Mouse (Mus musculus): ENCODE data around the gene Map2k1. TPM values are rescaled to one million over a fixed set of nuclear protein-coding genes. Genes with fewer than 3 reads are reported as not detected.
A peak's percentile ranks its signal among the peaks of the same experiment; 100 is the strongest.
"Not testable (repeated sequence)": the region's sequence is repeated elsewhere in the genome, so short reads cannot be mapped to it uniquely, and the experiment has no call there.

Gene Map2k1
- total and polyA plus RNA-seq, 2 experiments from 2014 or later, result 77.9 to 99.5 TPM

- Histone ChIP-seq H3K9ac (replicated peaks; ENCODE audit: low read length) (peak overlapping the region; percentile 82), H3K4me3 (ENCODE audit: low read length) (peak overlapping the region; percentile 83), H3K36me3 (ENCODE audit: insufficient read depth, low read length) (peaks cover 28% of the 10 kb centered on the region), H3K27ac (0 out of 2 replicates have a peak overlapping the region, but pooled peaks have one; percentile 85), H3K9me3 (ENCODE audit: low read length) (no peaks in the 10 kb centered on the region), H3K27me3 (ENCODE audit: insufficient read depth, low read length) (no peaks in the 10 kb centered on the region), H3K4me2 (ENCODE audit: low read depth, low read length) (peak overlapping the region; percentile 77), H3K4me1 (ENCODE audit: insufficient read depth, low read length) (peaks cover 7% of the 10 kb centered on the region; the same call in 1 of the 2 replicates)
- TF ChIP-seq CTCF (IDR thresholded peaks at IDR 0.05; ENCODE audit: low read depth), result no peak
- DNase-seq (ENCODE audit: low spot score), result no peak
- ATAC-seq, result no peak
Observed at GRCm38 (mm10) chr9:64174341-64174740, 79.1 kb downstream of the Map2k1 start.

GRCm38 (mm10) chr9:64173666-64174220, 79.7 kb downstream of the Map2k1 start:
- DNase-seq (ENCODE audit: low spot score) (no peak), ATAC-seq (no peak)
- Histone ChIP-seq H3K9ac (replicated peaks; ENCODE audit: low read length) (peak overlapping the region; percentile 82), H3K36me3 (ENCODE audit: insufficient read depth, low read length) (peaks cover 28% of the 10 kb centered on the region), H3K9me3 (ENCODE audit: low read length) (no peaks in the 10 kb centered on the region), H3K4me1 (ENCODE audit: insufficient read depth, low read length) (peaks cover 7% of the 10 kb centered on the region; the same call in 1 of the 2 replicates), H3K27me3 (ENCODE audit: insufficient read depth, low read length) (no peaks in the 10 kb centered on the region), H3K4me3 (ENCODE audit: low read length) (peak overlapping the region; percentile 83), H3K27ac (peak overlapping the region; percentile 85), H3K4me2 (ENCODE audit: low read depth, low read length) (peak overlapping the region; percentile 77)
- 1% methylated on average over 16 of the region's 16 CpGs for WGBS
- TF ChIP-seq CTCF (IDR thresholded peaks at IDR 0.05; ENCODE audit: low read depth), result no peak

- peak within 1 kb of the TSS; percentile 85 for H3K27ac ChIP-seq
- TF ChIP-seq CTCF (IDR thresholded peaks at IDR 0.05; ENCODE audit: low read depth), result peak; percentile 54
- peak within 1 kb of the TSS; percentile 82 for H3K9ac ChIP-seq (replicated peaks; ENCODE audit: low read length)
- DNase-seq (ENCODE audit: low spot score), result peak; percentile 91
- H3K4me2 ChIP-seq (ENCODE audit: low read depth, low read length), result peak within 1 kb of the TSS; percentile 77
- WGBS, result under 1% methylated on average over 42 of the region's 42 CpGs
- H3K27me3 ChIP-seq (ENCODE audit: insufficient read depth, low read length), result no peaks in the 10 kb centered on the region
- H3K36me3 ChIP-seq (ENCODE audit: insufficient read depth, low read length), result peaks cover 24% of the 10 kb centered on the region
- peak within 1 kb of the TSS; percentile 83 for H3K4me3 ChIP-seq (ENCODE audit: low read length)
- H3K9me3 ChIP-seq (ENCODE audit: low read length), result no peaks in the 10 kb centered on the region
- peak; percentile 92 for ATAC-seq
- H3K4me1 ChIP-seq (ENCODE audit: insufficient read depth, low read length), result peaks cover 7% of the 10 kb centered on the region; the same call in 1 of the 2 replicates
Observed at GRCm38 (mm10) chr9:64172816-64173665, 80.4 kb downstream of the Map2k1 start, which contains the start of the genes Zwilch and Rpl4. Zwilch (minus strand) TSS chr9:64173104. Rpl4 (plus strand) TSS chr9:64173375.

GRCm38 (mm10) chr9:64172145-64172815, 81.2 kb downstream of the Map2k1 start:
- DNase-seq (ENCODE audit: low spot score), result no peak
- no peaks in the 10 kb centered on the region for H3K9me3 ChIP-seq (ENCODE audit: low read length)
- H3K4me2 ChIP-seq (ENCODE audit: low read depth, low read length), result peak overlapping the region; percentile 77
- peak; percentile 26; the same call in 1 of the 2 replicates for TF ChIP-seq CTCF (IDR thresholded peaks at IDR 0.05; ENCODE audit: low read depth)
- peaks cover 16% of the 10 kb centered on the region for H3K36me3 ChIP-seq (ENCODE audit: insufficient read depth, low read length)
- ATAC-seq, result peak; percentile 59
- peak overlapping the region; percentile 82 for H3K9ac ChIP-seq (replicated peaks; ENCODE audit: low read length)
- peaks cover 7% of the 10 kb centered on the region; the same call in 1 of the 2 replicates for H3K4me1 ChIP-seq (ENCODE audit: insufficient read depth, low read length)
- WGBS, result 2% methylated on average over 18 of the region's 18 CpGs
- H3K27ac ChIP-seq, result peak overlapping the region; percentile 85
- no peaks in the 10 kb centered on the region for H3K27me3 ChIP-seq (ENCODE audit: insufficient read depth, low read length)
- H3K4me3 ChIP-seq (ENCODE audit: low read length), result peak overlapping the region; percentile 83

DNA sequence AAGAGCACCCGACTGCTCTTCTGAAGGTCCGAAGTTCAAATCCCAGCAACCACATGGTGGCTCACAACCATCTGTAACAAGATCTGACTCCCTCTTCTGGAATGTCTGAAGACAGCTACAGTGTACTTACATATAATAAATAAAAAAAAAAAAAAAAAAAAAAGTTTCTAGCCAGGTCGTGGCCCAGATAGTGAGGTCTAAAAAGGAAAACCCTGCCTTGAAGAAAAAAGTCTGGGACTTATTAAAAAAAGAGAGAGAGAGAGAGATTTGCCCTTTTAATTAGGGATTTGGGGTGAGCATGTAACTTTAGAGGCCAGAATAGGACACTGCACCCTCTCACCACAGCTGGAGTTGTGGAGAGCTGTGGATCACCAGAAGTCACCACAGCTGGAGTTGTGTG, 83.5 kb downstream of the Map2k1 start:
- not testable (repeated sequence) for H3K36me3 ChIP-seq (ENCODE audit: insufficient read depth, low read length); H3K9ac ChIP-seq (replicated peaks; ENCODE audit: low read length); H3K27ac ChIP-seq; H3K4me1 ChIP-seq (ENCODE audit: insufficient read depth, low read length); H3K9me3 ChIP-seq (ENCODE audit: low read length); H3K4me3 ChIP-seq (ENCODE audit: low read length); H3K27me3 ChIP-seq (ENCODE audit: insufficient read depth, low read length); H3K4me2 ChIP-seq (ENCODE audit: low read depth, low read length); ATAC-seq; DNase-seq (ENCODE audit: low spot score)
- WGBS, result 87% methylated on average over 3 of the region's 3 CpGs

- Histone ChIP-seq H3K27ac (no peak overlapping the region), H3K4me3 (ENCODE audit: low read length) (no peak overlapping the region), H3K36me3 (ENCODE audit: insufficient read depth, low read length) (no peaks in the 10 kb centered on the region), H3K4me2 (ENCODE audit: low read depth, low read length) (no peak overlapping the region), H3K9ac (replicated peaks; ENCODE audit: low read length) (no peak overlapping the region), H3K27me3 (ENCODE audit: insufficient read depth, low read length) (no peaks in the 10 kb centered on the region), H3K4me1 (ENCODE audit: insufficient read depth, low read length) (no peaks in the 10 kb centered on the region), H3K9me3 (ENCODE audit: low read length) (no peaks in the 10 kb centered on the region)
- 81% methylated on average over 5 of the region's 5 CpGs for WGBS
- no peak for TF ChIP-seq CTCF (IDR thresholded peaks at IDR 0.05; ENCODE audit: low read depth)
- no peak for DNase-seq (ENCODE audit: low spot score)
- ATAC-seq, result no peak
Observed at GRCm38 (mm10) chr9:64160471-64160870, 93.0 kb downstream of the Map2k1 start.

All from hindbrain, postnatal 0 days (tissue).